Mouse (Mus musculus) hindbrain, postnatal 0 days (tissue): Measurements from ENCODE around the gene 0610010K14Rik. TPM values are rescaled to one million over a fixed set of nuclear protein-coding genes. Genes with fewer than 3 reads are reported as not detected.
A peak's percentile ranks its signal among the peaks of the same experiment; 100 is the strongest.

Experiments
- ATAC-seq: fragments of 200-750 bp; cut with Nextera tagmentation; 2 replicates; pipeline ENCODE4 v1.8.0; 2017; ENCODE audit warnings: mild to moderate bottlenecking, moderate TSS enrichment, moderate library complexity
- DNase-seq: peaks from one replicate; pipeline ENCODE4 v3.0.0-alpha.2; 2015; ENCODE audit warnings: low spot score
- H3K27ac ChIP-seq: fragments of 300-500 bp; sonication (generic); 2 replicates; pipeline ENCODE4 v1.5.1; 2014; ENCODE audit warnings: mild to moderate bottlenecking
- H3K27me3 ChIP-seq: fragments of 300-500 bp; sonication (generic); 2 replicates; pipeline ENCODE4 v1.6.1; 2014; ENCODE audit warnings: low read length, mixed read lengths; ENCODE audit not compliant: insufficient read depth
- H3K36me3 ChIP-seq: fragments of 300-500 bp; sonication (generic); 2 replicates; pipeline ENCODE4 v1.6.1; 2014; ENCODE audit warnings: low read length, mixed read lengths; ENCODE audit not compliant: insufficient read depth
- H3K4me1 ChIP-seq: fragments of 300-500 bp; sonication (generic); 2 replicates; pipeline ENCODE4 v1.6.1; 2014; ENCODE audit warnings: antibody characterized with exemption, low read length, mixed read lengths; ENCODE audit not compliant: insufficient read depth
- H3K4me2 ChIP-seq: fragments of 300-500 bp; sonication (generic); 2 replicates; pipeline ENCODE4 v1.6.1; 2014; ENCODE audit warnings: low read depth, mild to moderate bottlenecking, low read length, moderate library complexity, mixed read lengths
- H3K4me3 ChIP-seq: fragments of 300-500 bp; sonication (generic); 2 replicates; pipeline ENCODE4 v1.5.1; 2014; ENCODE audit warnings: low read length
- H3K9ac ChIP-seq: fragments of 300-500 bp; sonication (generic); replicated peaks from 2 replicates; pipeline ENCODE4 v1.6.1; 2014; ENCODE audit warnings: mild to moderate bottlenecking, low read length, moderate library complexity, mixed read lengths
- H3K9me3 ChIP-seq: fragments of 300-500 bp; sonication (generic); 2 replicates; pipeline ENCODE4 v1.6.1; 2016; ENCODE audit warnings: low read length, mixed read lengths
- CTCF ChIP-seq: IDR thresholded peaks from 2 replicates; pipeline ENCODE4 v1.5.1; 2016; ENCODE audit warnings: antibody characterized with exemption, control low read depth, low read depth
- WGBS: fragments of 180-500 bp; shearing (Covaris S2); extraction: QIAGEN DNeasy Blood & Tissue Kit; methylation state at CpG from one replicate; pipeline ENCODE4 v1.1.7; 2014; 5-methylcytosine and 5-hydroxymethylcytosine counted together
- polyA plus RNA-seq: library from polyadenylated mRNA; unstranded; fragments of >200 nt; fragmentation: Nextera tagmentation; extraction: Ambion mirVana; gene quantifications from 2 replicates; pipeline ENCODE4 v1.2.1, GENCODE M21; 2015
- total RNA-seq: library from RNA; depleted of rRNA; stranded (reverse); fragments of >200 nt; gene quantifications from 2 replicates; pipeline ENCODE4 v1.2.3, GENCODE M21; 2014

The 0610010K14Rik gene
- total and polyA plus RNA-seq, 2 experiments from 2014 or later = 61.6 to 172 TPM

DNA sequence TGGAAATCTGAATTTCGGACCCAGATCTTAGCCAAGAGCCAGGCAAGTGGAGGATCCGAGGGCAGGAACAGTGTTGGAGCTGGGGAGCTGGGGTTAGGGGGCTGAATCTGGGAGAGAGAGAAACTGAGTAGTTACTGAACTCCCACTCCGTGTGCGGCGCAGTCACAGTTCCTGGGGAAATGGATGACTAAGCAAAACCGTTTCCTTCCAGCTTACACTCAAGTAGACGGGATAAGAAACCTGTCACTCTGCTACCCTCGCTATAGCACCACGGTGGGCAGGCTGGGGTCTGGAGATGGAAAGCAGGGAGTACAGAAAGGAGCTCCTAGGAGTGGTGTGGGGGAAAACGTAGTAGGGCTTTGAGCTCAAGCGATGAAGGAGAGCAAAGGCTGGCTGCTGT is 12.4 kb upstream of the 0610010K14Rik start:
- H3K4me1 ChIP-seq = no peaks in the 10 kb centered on the region
- TF ChIP-seq CTCF = no peak
- H3K9ac ChIP-seq = no peak overlapping the region
- ATAC-seq = no peak
- H3K27me3 ChIP-seq = peaks cover 18% of the 10 kb centered on the region
- no peaks in the 10 kb centered on the region for H3K9me3 ChIP-seq
- WGBS = 72% methylated on average over 11 of the region's 11 CpGs
- no peak overlapping the region for H3K27ac ChIP-seq
- DNase-seq = no peak
- H3K4me3 ChIP-seq = no peak overlapping the region
- no peak overlapping the region for H3K4me2 ChIP-seq
- no peaks in the 10 kb centered on the region for H3K36me3 ChIP-seq

DNA sequence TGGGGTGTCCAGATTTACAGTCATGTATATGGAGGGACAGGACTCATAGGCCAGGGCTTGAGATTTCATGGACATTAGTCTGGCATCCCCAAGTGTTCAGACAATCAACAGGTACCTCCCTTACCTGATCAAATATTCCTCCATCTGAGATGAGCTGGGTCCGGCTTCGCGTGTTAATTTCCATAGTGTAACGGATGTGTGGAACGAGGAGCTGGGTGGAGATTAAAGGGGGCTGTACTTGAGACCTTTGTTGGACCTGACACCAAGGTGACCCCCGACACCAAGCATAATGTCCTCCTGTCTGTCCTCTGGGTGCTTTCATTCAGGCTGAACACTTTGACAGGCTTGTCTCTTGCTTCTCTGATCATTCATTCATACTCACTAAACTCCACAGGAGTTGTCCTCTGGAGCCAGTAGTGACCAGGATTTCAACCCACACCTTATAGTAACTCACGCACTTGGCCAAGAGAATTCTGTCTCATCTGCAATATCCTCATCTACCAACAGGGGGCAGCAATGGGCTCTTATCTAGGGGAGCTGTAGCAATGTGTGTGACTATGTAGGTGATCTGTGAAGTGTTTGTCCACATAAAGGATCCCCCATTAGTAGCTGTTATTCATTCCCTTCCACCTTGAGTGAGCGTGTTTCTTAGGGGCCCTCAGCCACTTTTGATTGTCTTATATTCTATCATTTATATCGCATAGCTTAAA is 9.6 kb upstream of the 0610010K14Rik start:
- H3K9ac ChIP-seq = no peak overlapping the region
- no peak for ATAC-seq
- no peaks in the 10 kb centered on the region for H3K4me1 ChIP-seq
- no peaks in the 10 kb centered on the region for H3K36me3 ChIP-seq
- DNase-seq = peak; percentile 70
- no peak overlapping the region for H3K4me2 ChIP-seq
- peak; percentile 81 for TF ChIP-seq CTCF
- H3K27ac ChIP-seq = no peak overlapping the region
- H3K27me3 ChIP-seq = no peaks in the 10 kb centered on the region
- no peak overlapping the region for H3K4me3 ChIP-seq
- WGBS = 53% methylated on average over 9 of the region's 9 CpGs
- H3K9me3 ChIP-seq = no peaks in the 10 kb centered on the region

GRCm38 (mm10) chr11:70242591-70242990 is 4.9 kb upstream of the 0610010K14Rik start:
- H3K27ac ChIP-seq = no peak overlapping the region
- no peaks in the 10 kb centered on the region for H3K36me3 ChIP-seq
- no peak overlapping the region for H3K4me3 ChIP-seq
- no peaks in the 10 kb centered on the region for H3K27me3 ChIP-seq
- H3K4me1 ChIP-seq = peaks cover 4% of the 10 kb centered on the region; the same call in 1 of the 2 replicates
- ATAC-seq (no peak), DNase-seq (no peak)
- no peak overlapping the region for H3K4me2 ChIP-seq
- H3K9ac ChIP-seq = no peak overlapping the region
- WGBS = 72% methylated on average over 11 of the region's 11 CpGs
- no peak for TF ChIP-seq CTCF
- no peaks in the 10 kb centered on the region for H3K9me3 ChIP-seq

DNA sequence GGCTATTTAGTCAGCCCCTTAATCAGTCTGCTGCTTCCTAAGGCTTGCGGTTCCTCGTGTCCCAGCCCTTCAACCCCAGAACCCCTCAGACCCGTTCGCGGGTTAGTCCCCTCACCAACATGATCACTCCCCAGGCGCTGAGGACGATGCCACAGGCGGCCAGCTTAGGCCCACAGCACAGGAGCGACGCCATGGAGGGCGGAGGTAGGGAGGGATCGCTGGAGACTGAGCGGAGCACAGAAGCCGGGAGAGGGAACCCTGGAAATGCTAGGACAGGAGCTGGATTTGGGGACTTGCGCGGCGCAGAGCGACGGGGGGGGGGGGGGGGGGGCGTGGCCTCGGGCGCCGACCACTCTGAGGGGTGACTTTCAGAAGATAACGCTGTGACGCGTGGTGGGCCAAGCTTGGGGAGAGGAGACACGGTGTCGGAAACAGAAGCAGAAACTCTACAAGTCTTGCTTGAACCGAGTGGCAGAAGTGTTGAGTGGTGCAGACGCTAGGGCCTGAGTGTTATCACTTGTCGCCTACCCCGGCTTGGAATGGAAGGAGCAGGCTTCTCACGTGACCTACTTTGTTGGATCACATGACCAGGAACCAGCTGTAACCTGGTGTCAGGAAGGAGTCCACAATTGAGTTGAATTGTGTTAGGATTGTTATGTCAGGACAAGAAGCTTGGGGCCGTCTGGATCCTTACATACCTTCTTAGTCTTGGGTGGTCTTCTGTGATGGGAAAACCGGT is 2.0 kb upstream of the 0610010K14Rik start, which contains the start of the genes Gm21988 and Rnasek:
Gm21988 (minus strand) TSS at position 290 of the 739 bp plus-strand sequence.
Rnasek (minus strand) TSS at position 302 of the 739 bp plus-strand sequence.
- Histone ChIP-seq H3K9me3 (no peaks in the 10 kb centered on the region), H3K27me3 (no peaks in the 10 kb centered on the region), H3K4me2 (peak within 1 kb of the TSS; percentile 90), H3K4me3 (peak within 1 kb of the TSS; percentile 96), H3K9ac (peak within 1 kb of the TSS; percentile 92), H3K36me3 (peaks cover 11% of the 10 kb centered on the region; the same call in 1 of the 2 replicates), H3K4me1 (peaks cover 10% of the 10 kb centered on the region), H3K27ac (peak within 1 kb of the TSS; percentile 96)
- ATAC-seq (peak; percentile 66), DNase-seq (peak; percentile 91)
- WGBS = under 1% methylated on average over 34 of the region's 35 CpGs
- TF ChIP-seq CTCF = no peak

DNA sequence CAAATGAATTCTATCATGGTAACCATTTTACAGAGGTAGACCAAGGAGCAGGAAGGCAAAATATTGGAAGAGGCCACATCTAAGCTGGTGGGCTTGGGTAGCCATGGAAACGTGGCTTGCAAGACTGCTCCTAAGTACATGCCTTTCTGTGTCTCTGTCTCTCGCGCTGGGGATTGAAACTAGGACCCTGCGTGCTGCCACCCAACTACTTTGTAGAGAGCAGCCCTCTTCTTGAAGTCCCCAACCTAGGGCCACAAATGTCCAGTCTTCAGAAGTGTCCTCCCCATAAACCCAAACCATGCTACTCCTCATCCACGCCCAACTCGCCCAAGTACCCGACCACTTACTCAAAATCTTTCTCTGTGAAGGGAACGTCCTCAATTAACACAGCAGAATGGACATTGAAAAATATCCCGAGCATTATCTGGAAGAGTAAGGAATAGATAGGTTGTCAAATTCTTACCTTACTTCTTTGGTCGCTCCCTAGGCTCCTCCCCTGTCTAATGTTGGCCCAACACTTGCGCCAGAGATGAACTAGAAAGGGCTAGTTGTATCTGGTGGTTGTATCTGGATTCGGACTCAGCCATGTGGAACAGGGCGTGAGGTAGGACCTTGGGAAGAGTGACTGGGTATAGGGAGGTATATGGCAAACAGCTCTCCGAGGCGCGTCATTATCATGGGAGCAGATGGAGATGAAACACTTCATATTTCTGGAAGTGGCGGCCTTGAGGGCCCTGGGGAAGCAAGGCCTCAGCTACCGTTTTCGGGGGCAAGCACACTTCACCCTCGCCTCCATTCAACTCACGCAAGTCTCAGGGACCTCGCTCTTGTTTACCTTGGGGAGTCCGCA is 1.1 kb upstream of the 0610010K14Rik start:
- H3K9me3 ChIP-seq = no peaks in the 10 kb centered on the region
- peaks cover 14% of the 10 kb centered on the region; the same call in 1 of the 2 replicates for H3K36me3 ChIP-seq
- H3K4me2 ChIP-seq = peak overlapping the region; percentile 90
- peak overlapping the region; percentile 92 for H3K9ac ChIP-seq
- DNase-seq = no peak
- ATAC-seq = no peak
- H3K4me3 ChIP-seq = peak overlapping the region; percentile 96
- 14% methylated on average over 23 of the region's 23 CpGs for WGBS
- peaks cover 10% of the 10 kb centered on the region for H3K4me1 ChIP-seq
- no peaks in the 10 kb centered on the region for H3K27me3 ChIP-seq
- no peak for TF ChIP-seq CTCF
- H3K27ac ChIP-seq = peak overlapping the region; percentile 96

DNA sequence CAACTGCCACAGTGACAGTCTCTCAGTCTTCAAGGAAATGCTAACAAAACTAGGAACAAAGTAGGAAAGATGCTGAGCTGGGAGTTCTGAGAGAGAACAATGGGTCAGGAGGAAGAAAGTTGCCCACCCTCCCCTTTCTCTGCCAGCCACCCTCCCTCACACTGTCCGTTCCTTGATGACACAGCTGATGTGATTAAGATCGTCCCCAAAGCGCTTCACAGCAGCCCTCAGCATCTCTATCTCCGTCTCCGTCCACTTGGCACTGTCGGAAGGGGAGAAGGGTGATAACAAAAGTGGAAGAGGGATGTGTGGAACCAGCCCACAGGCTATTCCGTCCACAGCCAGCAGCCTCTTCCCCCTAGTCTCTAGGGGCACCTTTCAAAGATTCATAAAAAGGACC is 997 bp downstream of the 0610010K14Rik start:
- peaks cover 10% of the 10 kb centered on the region for H3K4me1 ChIP-seq
- 19% methylated on average over 7 of the region's 7 CpGs for WGBS
- peak overlapping the region; percentile 96 for H3K27ac ChIP-seq
- peak overlapping the region; percentile 96 for H3K4me3 ChIP-seq
- no peaks in the 10 kb centered on the region for H3K27me3 ChIP-seq
- no peak for TF ChIP-seq CTCF
- H3K4me2 ChIP-seq = peak overlapping the region; percentile 90
- no peak for ATAC-seq
- no peaks in the 10 kb centered on the region for H3K9me3 ChIP-seq
- H3K9ac ChIP-seq = peak overlapping the region; percentile 84
- DNase-seq = no peak
- peaks cover 14% of the 10 kb centered on the region; the same call in 1 of the 2 replicates for H3K36me3 ChIP-seq
